Mouse (Mus musculus) heart, embryonic 16.5 days (tissue): ENCODE measurements at regions not wholly inside any gene's neighbourhood (a gene's known extent, or its start where the extent isn't known, plus 50 kb on each side); places are given as distances from the start of the nearest gene placed in this dataset.

Experiments used
- ATAC-seq: fragments of 200-750 bp; cut with Nextera tagmentation; replicated peaks from 2 replicates; pipeline ENCODE4 v1.8.0; 2017; ENCODE audit warnings: moderate number of reproducible peaks; ENCODE audit not compliant: insufficient read depth, low FRiP score; ENCODE audit errors: extremely low read depth
- H3K27ac ChIP-seq: fragments of 300-500 bp; sonication (generic); 2 replicates; pipeline ENCODE4 v1.5.1; 2014; ENCODE audit warnings: mild to moderate bottlenecking, low read length, control low read depth, moderate library complexity
- H3K27me3 ChIP-seq: fragments of 300-500 bp; sonication (generic); 2 replicates; pipeline ENCODE4 v1.6.1; 2014; ENCODE audit warnings: low read length, mixed read lengths; ENCODE audit not compliant: control insufficient read depth, insufficient read depth
- H3K36me3 ChIP-seq: fragments of 300-500 bp; sonication (generic); 2 replicates; pipeline ENCODE4 v1.6.1; 2014; ENCODE audit not compliant: control insufficient read depth, insufficient read depth
- H3K4me1 ChIP-seq: fragments of 300-500 bp; sonication (generic); 2 replicates; pipeline ENCODE4 v1.6.1; 2014; ENCODE audit warnings: low read length, mixed read lengths; ENCODE audit not compliant: control insufficient read depth, insufficient read depth
- H3K4me2 ChIP-seq: fragments of 300-500 bp; sonication (generic); 2 replicates; pipeline ENCODE4 v1.6.1; 2014; ENCODE audit warnings: low read depth, mild to moderate bottlenecking, control low read depth, low read length
- H3K4me3 ChIP-seq: fragments of 300-500 bp; sonication (generic); 2 replicates; pipeline ENCODE4 v1.5.1; 2014; ENCODE audit warnings: mild to moderate bottlenecking, control low read depth, low read length
- H3K9ac ChIP-seq: fragments of 300-500 bp; sonication (generic); 2 replicates; pipeline ENCODE4 v1.6.1; 2014; ENCODE audit warnings: low read length, control low read depth
- H3K9me3 ChIP-seq: fragments of 300-500 bp; sonication (generic); replicated peaks from 2 replicates; pipeline ENCODE4 v1.6.1; 2016; ENCODE audit warnings: low read length; ENCODE audit not compliant: control insufficient read depth
- WGBS: fragments of 180-500 bp; shearing (Covaris S2); extraction: QIAGEN DNeasy Blood & Tissue Kit; methylation state at CpG from one replicate; pipeline ENCODE4 v1.1.7; 2014; 5-methylcytosine and 5-hydroxymethylcytosine counted together

DNA sequence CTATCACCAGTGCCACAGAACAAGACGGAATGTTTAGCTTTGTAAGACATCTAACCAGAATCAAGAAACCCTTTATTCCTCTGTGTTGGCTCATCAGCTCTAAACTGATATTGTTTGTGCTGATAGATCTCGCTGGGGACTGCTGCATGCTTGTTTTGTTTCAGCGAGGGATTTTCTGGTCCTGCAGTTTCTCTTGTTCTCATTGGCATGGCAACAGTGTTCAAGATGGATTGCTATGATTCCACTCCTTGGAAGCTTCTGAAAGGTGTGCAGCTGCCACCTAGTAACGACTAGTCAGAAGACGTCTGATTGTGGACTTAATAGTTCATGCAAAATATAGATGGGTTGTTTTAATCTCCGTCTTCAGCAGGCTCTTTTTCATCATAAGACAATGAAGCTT, 591.2 kb downstream of the Sorcs1 start:
- ATAC-seq: no peak
- no peaks in the 10 kb centered on the region for H3K4me1 ChIP-seq
- H3K4me3 ChIP-seq: no peak overlapping the region
- 61% methylated on average over 6 of the region's 6 CpGs for WGBS
- H3K27ac ChIP-seq: no peak overlapping the region
- no peak overlapping the region for H3K9ac ChIP-seq
- no peaks in the 10 kb centered on the region for H3K36me3 ChIP-seq
- H3K9me3 ChIP-seq: no peaks in the 10 kb centered on the region
- no peak overlapping the region for H3K4me2 ChIP-seq
- no peaks in the 10 kb centered on the region for H3K27me3 ChIP-seq

DNA sequence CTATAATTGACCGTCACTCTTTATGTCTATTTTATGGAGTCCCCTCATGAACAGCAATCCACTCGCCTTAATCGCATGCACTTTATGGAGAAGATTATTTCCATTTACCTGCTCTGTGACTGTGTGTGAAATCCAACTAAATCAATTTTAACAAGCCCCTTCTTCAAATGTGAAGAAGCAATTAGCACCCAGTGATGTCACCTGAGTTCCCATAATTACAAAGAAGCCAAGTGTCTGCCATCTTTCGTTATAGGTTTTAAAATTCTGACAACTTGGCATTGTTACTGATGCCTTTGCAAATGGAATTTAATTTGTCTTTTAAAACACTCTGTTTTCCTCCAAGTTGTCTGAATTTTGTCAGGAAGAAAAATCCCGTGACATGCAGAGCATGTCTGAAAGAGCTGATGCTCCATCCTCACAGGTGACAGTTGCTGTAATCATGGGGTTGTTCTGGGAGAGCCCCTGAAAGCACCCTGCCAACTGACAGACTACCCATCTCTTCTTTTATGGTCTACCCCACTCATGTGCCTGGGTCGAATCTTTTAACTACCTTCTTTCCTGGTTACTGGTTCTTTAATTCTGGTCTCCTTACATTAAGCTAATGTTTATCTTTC, 600.9 kb downstream of the Sorcs1 start:
- no peak overlapping the region for H3K9ac ChIP-seq
- H3K4me2 ChIP-seq: no peak overlapping the region
- no peak overlapping the region for H3K27ac ChIP-seq
- no peaks in the 10 kb centered on the region for H3K4me1 ChIP-seq
- no peaks in the 10 kb centered on the region for H3K9me3 ChIP-seq
- no peaks in the 10 kb centered on the region for H3K27me3 ChIP-seq
- no peaks in the 10 kb centered on the region for H3K36me3 ChIP-seq
- ATAC-seq: no peak
- 83% methylated on average over 6 of the region's 6 CpGs for WGBS
- no peak overlapping the region for H3K4me3 ChIP-seq

DNA sequence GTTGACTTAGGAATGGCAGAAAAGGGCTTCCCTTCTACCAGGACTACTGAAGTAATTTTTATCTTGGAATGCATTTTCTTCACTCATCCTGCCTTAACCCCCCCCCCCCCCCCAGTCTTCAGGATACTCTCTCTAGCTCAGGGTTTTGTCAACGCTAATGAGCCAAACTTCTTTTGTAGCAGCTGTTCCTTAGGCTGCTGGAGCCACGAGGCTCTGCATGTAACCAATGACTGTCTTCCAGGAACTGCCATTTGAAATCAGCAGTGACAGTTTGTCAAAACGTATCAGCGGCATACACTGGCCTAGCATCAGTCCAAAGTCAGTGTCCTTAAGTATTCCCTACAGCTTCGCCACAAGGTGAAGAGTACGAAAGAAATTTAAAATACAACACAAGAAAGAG, 618.0 kb downstream of the Sorcs1 start:
- Histone ChIP-seq H3K4me2 (no peak overlapping the region), H3K27me3 (no peaks in the 10 kb centered on the region), H3K4me3 (no peak overlapping the region), H3K9ac (no peak overlapping the region), H3K27ac (no peak overlapping the region), H3K4me1 (no peaks in the 10 kb centered on the region), H3K9me3 (no peaks in the 10 kb centered on the region), H3K36me3 (no peaks in the 10 kb centered on the region)
- WGBS: 65% methylated on average over 6 of the region's 6 CpGs
- no peak for ATAC-seq

DNA sequence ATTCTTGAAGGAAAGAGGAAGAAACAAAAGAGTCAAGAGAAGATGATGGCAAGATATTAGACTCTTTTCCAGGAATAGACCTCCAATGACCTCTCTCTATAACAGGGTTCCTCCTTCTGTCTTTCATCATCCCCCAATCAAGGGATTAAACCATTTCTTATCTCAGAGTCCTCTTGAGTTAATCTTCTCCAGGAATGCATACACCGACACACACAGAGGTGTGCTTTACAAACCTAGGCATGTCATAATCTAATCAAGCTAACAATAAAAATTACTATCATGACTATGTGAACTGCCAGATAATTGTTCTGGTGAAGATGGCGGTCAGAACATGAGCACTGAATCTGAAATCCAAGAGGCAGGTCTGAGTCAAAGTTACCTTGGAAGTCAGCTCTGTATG, 625.5 kb downstream of the Sorcs1 start:
- H3K9me3 ChIP-seq: no peaks in the 10 kb centered on the region
- no peak overlapping the region for H3K4me2 ChIP-seq
- H3K4me3 ChIP-seq: no peak overlapping the region
- H3K27me3 ChIP-seq: no peaks in the 10 kb centered on the region
- 46% methylated on average over 2 of the region's 2 CpGs for WGBS
- H3K4me1 ChIP-seq: no peaks in the 10 kb centered on the region
- no peak overlapping the region for H3K27ac ChIP-seq
- H3K9ac ChIP-seq: no peak overlapping the region
- ATAC-seq: no peak
- no peaks in the 10 kb centered on the region for H3K36me3 ChIP-seq

DNA sequence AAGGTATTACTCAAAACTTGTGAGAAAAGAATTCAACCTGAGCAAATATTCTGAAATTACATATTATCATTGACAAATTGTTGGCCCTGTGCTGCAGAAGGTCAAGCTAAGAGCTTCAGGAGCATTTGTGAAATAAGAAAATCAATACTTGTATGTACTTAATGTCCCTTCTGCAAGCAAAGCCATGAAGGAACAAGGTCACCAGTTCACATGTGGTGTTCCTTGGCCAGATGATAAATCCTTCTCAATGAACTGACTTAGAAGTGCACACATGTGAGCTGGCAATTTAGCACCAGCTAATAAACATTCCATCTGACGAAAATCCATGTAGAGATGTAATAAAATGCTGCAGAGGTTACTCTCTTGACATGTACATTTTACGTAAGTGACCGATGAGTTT, 632.7 kb downstream of the Sorcs1 start:
- no peaks in the 10 kb centered on the region for H3K36me3 ChIP-seq
- H3K4me3 ChIP-seq: no peak overlapping the region
- no peak overlapping the region for H3K27ac ChIP-seq
- H3K27me3 ChIP-seq: no peaks in the 10 kb centered on the region
- no peak overlapping the region for H3K9ac ChIP-seq
- no peak overlapping the region for H3K4me2 ChIP-seq
- ATAC-seq: no peak
- no peaks in the 10 kb centered on the region for H3K9me3 ChIP-seq
- H3K4me1 ChIP-seq: no peaks in the 10 kb centered on the region
- WGBS: 82% methylated on average over 3 of the region's 3 CpGs

DNA sequence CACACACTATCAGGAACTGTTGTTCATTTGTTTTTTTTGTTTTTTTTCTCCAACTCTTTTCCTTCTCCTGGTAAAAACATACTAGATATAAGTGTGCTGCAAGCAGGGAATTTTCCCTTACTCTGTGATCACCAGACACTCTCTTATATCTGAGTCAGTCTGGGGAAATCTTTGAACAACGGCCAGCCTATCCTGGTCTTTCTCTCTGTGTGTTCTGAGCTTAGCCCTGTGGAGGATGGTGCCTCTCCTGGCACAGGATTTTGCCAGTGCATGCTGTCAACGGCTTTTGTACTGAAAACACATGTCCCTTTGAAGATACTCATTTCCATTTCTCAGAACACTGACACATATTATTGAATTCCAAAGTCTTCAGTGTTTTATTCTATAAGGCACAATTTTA, 664.8 kb downstream of the Sorcs1 start:
- Histone ChIP-seq H3K9me3 (no peaks in the 10 kb centered on the region), H3K4me2 (no peak overlapping the region), H3K9ac (no peak overlapping the region), H3K27me3 (no peaks in the 10 kb centered on the region), H3K36me3 (no peaks in the 10 kb centered on the region), H3K4me1 (peaks cover 6% of the 10 kb centered on the region), H3K4me3 (no peak overlapping the region), H3K27ac (no peak overlapping the region)
- peak; percentile 63; the same call in 1 of the 2 replicates for ATAC-seq
- WGBS: 24% methylated on average over 2 of the region's 2 CpGs

DNA sequence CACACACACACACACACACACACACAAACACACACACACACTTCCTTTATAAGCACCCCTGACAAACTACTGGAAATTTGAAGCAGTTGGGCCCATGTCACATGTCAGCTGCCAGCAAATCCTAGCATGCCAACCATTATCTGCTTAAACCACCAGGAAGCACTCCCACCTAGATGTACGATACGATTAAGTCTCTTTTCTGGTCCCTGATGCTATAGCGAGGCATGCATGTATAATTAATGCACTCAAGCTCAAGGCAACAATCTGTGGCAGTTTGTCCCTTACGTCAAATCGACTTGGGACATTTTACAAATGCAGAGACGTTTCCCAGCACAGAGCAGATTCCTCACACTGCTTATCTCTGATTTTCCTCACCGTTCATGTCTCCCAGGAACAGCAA, 673.2 kb downstream of the Sorcs1 start:
- Histone ChIP-seq H3K27ac (no peak overlapping the region), H3K4me2 (no peak overlapping the region), H3K4me1 (no peaks in the 10 kb centered on the region), H3K27me3 (no peaks in the 10 kb centered on the region), H3K9me3 (no peaks in the 10 kb centered on the region), H3K36me3 (no peaks in the 10 kb centered on the region), H3K9ac (no peak overlapping the region), H3K4me3 (no peak overlapping the region)
- 32% methylated on average over 7 of the region's 7 CpGs for WGBS
- ATAC-seq: no peak

DNA sequence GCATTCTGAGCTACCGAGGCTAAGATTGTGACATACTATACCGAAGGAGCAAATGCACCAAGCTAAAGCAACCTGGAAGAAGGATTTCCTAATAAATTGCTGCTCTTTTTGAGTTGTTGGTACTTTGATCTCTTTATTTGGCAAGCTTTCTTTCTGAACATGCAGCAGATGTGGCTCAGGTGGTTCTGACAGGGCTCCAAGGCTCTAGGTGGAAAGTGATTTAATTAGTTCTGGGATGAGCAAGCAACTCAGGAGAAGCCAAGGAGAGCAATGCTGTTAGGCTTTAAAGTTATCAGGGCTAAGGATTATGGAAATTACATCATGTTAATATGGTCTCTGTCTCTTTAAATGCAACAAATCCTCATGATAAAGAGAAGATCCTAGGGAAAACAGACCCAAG, 692.6 kb downstream of the Sorcs1 start:
- Histone ChIP-seq H3K9me3 (no peaks in the 10 kb centered on the region), H3K27ac (no peak overlapping the region), H3K4me2 (no peak overlapping the region), H3K36me3 (no peaks in the 10 kb centered on the region), H3K4me3 (no peak overlapping the region), H3K9ac (no peak overlapping the region), H3K4me1 (no peaks in the 10 kb centered on the region), H3K27me3 (no peaks in the 10 kb centered on the region)
- ATAC-seq: no peak
- WGBS: 71% methylated on average over 2 of the region's 2 CpGs

DNA sequence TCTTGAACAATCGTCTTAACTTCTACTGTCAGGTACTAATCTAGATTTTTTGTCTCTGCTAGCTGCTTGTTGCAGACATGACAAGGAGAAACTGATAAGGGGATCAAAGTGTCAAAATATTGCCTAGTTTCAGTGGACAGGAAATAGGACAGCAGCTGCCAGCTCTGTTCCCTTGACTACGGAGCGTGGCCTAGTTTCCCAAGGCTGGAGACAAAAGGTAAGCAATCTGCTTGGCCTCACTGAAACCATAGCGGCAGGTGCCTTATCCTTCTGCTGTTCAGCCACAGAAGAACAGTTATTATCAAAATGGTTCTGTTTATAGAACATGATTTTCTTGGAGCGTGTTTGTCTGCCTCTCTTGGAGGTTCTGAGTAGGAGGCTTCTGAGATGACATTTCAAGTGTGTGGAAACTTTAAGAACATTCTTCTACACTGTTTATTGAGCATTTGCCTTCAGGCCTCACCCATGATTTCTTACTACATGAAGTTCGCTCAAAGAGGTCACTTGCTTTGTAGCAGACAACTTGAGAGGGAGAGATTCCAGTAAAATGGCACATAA, 712.1 kb downstream of the Sorcs1 start:
- 61% methylated on average over 6 of the region's 6 CpGs for WGBS
- Histone ChIP-seq H3K4me3 (no peak overlapping the region), H3K9ac (no peak overlapping the region), H3K4me2 (no peak overlapping the region), H3K4me1 (no peaks in the 10 kb centered on the region), H3K36me3 (no peaks in the 10 kb centered on the region), H3K27me3 (no peaks in the 10 kb centered on the region), H3K9me3 (no peaks in the 10 kb centered on the region), H3K27ac (no peak overlapping the region)
- no peak for ATAC-seq
